Mouse (Mus musculus): ENCODE measurements around the gene Tfeb. TPM values are rescaled to one million over a fixed set of nuclear protein-coding genes. Genes with fewer than 3 reads are reported as not detected.

The Tfeb gene
- total and polyA plus RNA-seq, 3 experiments, result 16.4 to 22.8 TPM; not detected in 1

DNA sequence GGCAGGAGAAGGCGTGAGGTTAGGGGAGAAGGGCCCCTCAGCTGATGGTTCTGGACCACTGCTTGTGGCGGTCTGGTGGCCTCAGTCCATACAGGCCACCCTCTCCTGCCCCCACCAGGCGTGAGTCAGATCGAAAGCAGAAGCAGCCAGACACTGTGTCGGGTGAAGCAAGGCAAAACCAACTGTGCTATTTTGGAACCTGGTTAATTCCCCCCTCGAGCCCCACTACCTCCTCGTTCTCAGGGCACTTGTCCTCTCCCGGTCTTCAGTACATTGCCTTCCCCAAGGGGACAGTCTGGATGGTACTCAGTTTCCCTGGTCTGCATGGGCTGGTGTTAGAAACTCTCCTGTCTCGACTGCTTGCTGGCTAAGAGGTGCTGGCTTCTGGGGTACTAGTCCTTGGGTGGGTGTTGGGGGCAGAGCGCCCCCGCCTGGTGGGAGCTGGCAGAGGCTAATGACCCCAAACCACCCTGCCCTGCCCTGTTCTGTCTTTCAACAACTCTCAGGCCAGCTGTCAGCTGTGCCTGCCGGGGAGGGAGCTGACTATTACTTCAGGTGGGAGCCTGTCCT is 32.0 kb downstream of the Tfeb start:
- Histone ChIP-seq H3K4me3 (ENCODE audit: control insufficient read depth in 1 of 2, insufficient read depth in 1 of 2, low read depth in 2 of 2, low read length in 2 of 2) (no peak overlapping the region), H3K9ac (ENCODE audit: control insufficient read depth, low read depth, low read length, poor library complexity, severe bottlenecking) (no peak overlapping the region), H3K27me3 (ENCODE audit: control insufficient read depth in 1 of 2, insufficient read depth in 2 of 2, low read length in 2 of 2) (no peaks in the 10 kb centered on the region), H3K79me2 (ENCODE audit: control insufficient read depth, insufficient read depth, low read length, poor library complexity) (no peaks in the 10 kb centered on the region), H3K36me3 (ENCODE audit: control insufficient read depth in 1 of 2, insufficient read depth in 2 of 2, low read length in 2 of 2) (peaks cover 0 to 16% of the 10 kb centered on the region in 2 experiments; a peak in 2 of 4 replicates), H3K4me1 (ENCODE audit: control insufficient read depth in 1 of 2, insufficient read depth in 2 of 2, low read length in 2 of 2) (peaks cover 18 to 25% of the 10 kb centered on the region in 2 experiments), H3K27ac (ENCODE audit: control insufficient read depth, low read depth, low read length) (no peak overlapping the region), H3K9me3 (replicated peaks; ENCODE audit: insufficient read depth, low read length) (no peaks in the 10 kb centered on the region)
- peak; percentile 27 to 57 (median 27); a peak in 5 of 6 replicates for TF ChIP-seq CTCF (IDR thresholded peaks at IDR 0.05 in 2 of 3, conservative IDR thresholded peaks at IDR 0.05 in 1 of 3; ENCODE audit: control insufficient read depth in 1 of 3, insufficient read depth in 1 of 3, low read depth in 2 of 3, low read length in 3 of 3, poor library complexity in 1 of 3, severe bottlenecking in 1 of 3)
- TF ChIP-seq USF1 (IDR thresholded peaks at IDR 0.05; ENCODE audit: low read depth, low read length), result no peak
- no peak for DNase-seq (ENCODE audit: low read depth, low spot score)

DNA sequence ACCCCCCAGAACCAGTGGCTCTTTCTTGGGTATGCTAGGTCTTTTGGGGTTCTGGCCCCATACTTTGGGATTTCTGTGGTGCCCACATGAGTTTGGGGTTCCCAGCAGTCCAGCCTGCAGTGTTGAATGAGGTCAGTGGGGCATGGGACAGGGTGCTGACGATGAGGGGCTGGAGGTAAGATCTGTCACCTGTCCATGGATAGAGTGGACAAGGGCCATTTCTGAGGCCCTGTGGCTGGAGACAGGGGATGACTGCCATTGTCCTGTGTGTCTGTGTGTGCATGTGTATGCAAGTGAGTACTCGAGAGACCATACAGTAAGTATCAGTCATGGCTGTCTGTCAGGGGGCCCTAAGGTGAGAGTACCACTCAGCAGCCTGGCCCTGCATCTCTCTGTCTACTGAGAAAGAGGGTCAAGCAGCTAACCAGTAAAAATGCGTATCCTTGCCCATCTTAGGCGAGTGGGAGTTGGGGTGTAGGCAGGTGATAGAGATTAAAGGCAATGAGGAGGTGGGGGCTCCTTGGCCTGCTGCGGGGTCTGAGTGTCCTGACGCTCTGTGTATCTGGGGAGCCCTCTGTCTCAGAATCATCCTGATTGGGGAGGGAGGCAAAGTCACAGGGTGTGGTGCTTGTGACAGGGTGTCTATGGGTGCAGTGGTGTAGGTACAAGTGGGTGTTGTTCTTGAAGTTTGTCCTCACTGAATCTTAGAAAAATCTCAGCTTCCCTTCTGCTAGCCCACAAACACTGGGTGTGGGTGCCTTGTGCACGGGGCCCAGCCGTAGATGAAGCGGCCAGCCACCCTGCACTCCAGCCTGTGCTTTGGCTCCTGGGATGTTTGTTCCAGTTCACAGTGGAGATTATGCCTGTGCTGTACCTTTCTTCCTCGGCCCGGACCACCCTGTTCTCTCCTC is 32.8 kb downstream of the Tfeb start:
- H3K27ac ChIP-seq (ENCODE audit: control insufficient read depth, low read depth, low read length), result no peak overlapping the region
- no peak for DNase-seq (ENCODE audit: low read depth, low spot score)
- no peaks in the 10 kb centered on the region for H3K27me3 ChIP-seq (ENCODE audit: control insufficient read depth in 1 of 2, insufficient read depth in 2 of 2, low read length in 2 of 2)
- H3K79me2 ChIP-seq (ENCODE audit: control insufficient read depth, insufficient read depth, low read length, poor library complexity), result no peaks in the 10 kb centered on the region
- no peak overlapping the region for H3K9ac ChIP-seq (ENCODE audit: control insufficient read depth, low read depth, low read length, poor library complexity, severe bottlenecking)
- TF ChIP-seq MAZ (IDR thresholded peaks at IDR 0.05; ENCODE audit: low read depth, low read length), result no peak
- H3K9me3 ChIP-seq (replicated peaks; ENCODE audit: insufficient read depth, low read length), result no peaks in the 10 kb centered on the region
- H3K36me3 ChIP-seq (ENCODE audit: control insufficient read depth in 1 of 2, insufficient read depth in 2 of 2, low read length in 2 of 2), result peaks cover 0 to 16% of the 10 kb centered on the region in 2 experiments; a peak in 2 of 4 replicates
- no peak overlapping the region for H3K4me3 ChIP-seq (ENCODE audit: control insufficient read depth in 1 of 2, insufficient read depth in 1 of 2, low read depth in 2 of 2, low read length in 2 of 2)
- peaks cover 18 to 25% of the 10 kb centered on the region in 2 experiments for H3K4me1 ChIP-seq (ENCODE audit: control insufficient read depth in 1 of 2, insufficient read depth in 2 of 2, low read length in 2 of 2)

DNA sequence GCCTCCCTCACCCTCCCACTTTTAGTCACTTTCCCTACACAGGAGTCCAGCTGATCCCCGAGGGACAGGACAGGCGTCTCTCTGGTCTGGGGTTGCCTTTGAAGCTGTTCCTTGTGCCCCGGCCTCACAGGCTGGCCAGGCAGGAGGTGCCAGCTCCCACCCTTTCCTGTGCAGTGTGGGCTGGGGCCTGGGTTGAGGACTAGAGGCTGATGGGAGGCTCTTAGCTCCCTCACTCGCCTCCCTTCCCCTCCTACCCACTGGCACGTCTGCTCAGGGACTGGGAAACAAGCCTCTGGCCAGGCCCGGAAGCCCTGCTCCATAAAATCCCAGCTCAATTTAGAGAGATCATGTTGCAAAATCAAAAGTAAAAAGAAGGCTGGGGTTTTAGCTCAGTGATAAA is 36.8 kb downstream of the Tfeb start:
- H3K9ac ChIP-seq (ENCODE audit: control insufficient read depth, low read depth, low read length, poor library complexity, severe bottlenecking), result no peak overlapping the region
- TF ChIP-seq POLR2AphosphoS5 (IDR thresholded peaks at IDR 0.05; ENCODE audit: borderline replicate concordance, low read depth, low read length) (no peak), TBP (IDR thresholded peaks at IDR 0.05; ENCODE audit: low read depth, low read length) (no peak), MAX (IDR thresholded peaks at IDR 0.05; ENCODE audit: low read length) (no peak), MYC (IDR thresholded peaks at IDR 0.05; ENCODE audit: low read depth, low read length) (no peak), POLR2A (IDR thresholded peaks at IDR 0.05; ENCODE audit: control insufficient read depth in 1 of 2, insufficient read depth in 1 of 2, low read depth in 1 of 2, low read length in 2 of 2, poor library complexity in 1 of 2) (no peak), ZNF384 (IDR thresholded peaks at IDR 0.05; ENCODE audit: low read depth, low read length) (no peak), USF1 (IDR thresholded peaks at IDR 0.05; ENCODE audit: low read depth, low read length) (no peak), CHD2 (IDR thresholded peaks at IDR 0.05; ENCODE audit: low read length) (no peak), NELFE (IDR thresholded peaks at IDR 0.05; ENCODE audit: low read depth, low read length) (no peak), GABPA (IDR thresholded peaks at IDR 0.05; ENCODE audit: low read depth, low read length) (no peak), ETS1 (IDR thresholded peaks at IDR 0.05; ENCODE audit: low read depth, low read length) (no peak), TCF12 (IDR thresholded peaks at IDR 0.05; ENCODE audit: low read depth, low read length) (no peak), RCOR1 (IDR thresholded peaks at IDR 0.05; ENCODE audit: low read depth, low read length) (no peak)
- peaks cover 0 to 13% of the 10 kb centered on the region in 2 experiments; a peak in 2 of 4 replicates for H3K36me3 ChIP-seq (ENCODE audit: control insufficient read depth in 1 of 2, insufficient read depth in 2 of 2, low read length in 2 of 2)
- DNase-seq (ENCODE audit: low read depth, low spot score), result no peak
- no peak overlapping the region for H3K27ac ChIP-seq (ENCODE audit: control insufficient read depth, low read depth, low read length)
- peaks cover 12 to 16% of the 10 kb centered on the region in 2 experiments for H3K4me1 ChIP-seq (ENCODE audit: control insufficient read depth in 1 of 2, insufficient read depth in 2 of 2, low read length in 2 of 2)
- no peaks in the 10 kb centered on the region for H3K27me3 ChIP-seq (ENCODE audit: control insufficient read depth in 1 of 2, insufficient read depth in 2 of 2, low read length in 2 of 2)
- H3K9me3 ChIP-seq (replicated peaks; ENCODE audit: insufficient read depth, low read length), result no peaks in the 10 kb centered on the region
- H3K4me3 ChIP-seq (ENCODE audit: control insufficient read depth in 1 of 2, insufficient read depth in 1 of 2, low read depth in 2 of 2, low read length in 2 of 2), result no peak overlapping the region
- H3K79me2 ChIP-seq (ENCODE audit: control insufficient read depth, insufficient read depth, low read length, poor library complexity), result no peaks in the 10 kb centered on the region
